Mouse (Mus musculus): ENCODE measurements around the gene Wipf3. TPM values are rescaled to one million over a fixed set of nuclear protein-coding genes. Genes with fewer than 3 reads are reported as not detected.

The Wipf3 gene
- polyA plus RNA-seq, 1 experiment from 2014 or later, result 1.4 TPM

DNA sequence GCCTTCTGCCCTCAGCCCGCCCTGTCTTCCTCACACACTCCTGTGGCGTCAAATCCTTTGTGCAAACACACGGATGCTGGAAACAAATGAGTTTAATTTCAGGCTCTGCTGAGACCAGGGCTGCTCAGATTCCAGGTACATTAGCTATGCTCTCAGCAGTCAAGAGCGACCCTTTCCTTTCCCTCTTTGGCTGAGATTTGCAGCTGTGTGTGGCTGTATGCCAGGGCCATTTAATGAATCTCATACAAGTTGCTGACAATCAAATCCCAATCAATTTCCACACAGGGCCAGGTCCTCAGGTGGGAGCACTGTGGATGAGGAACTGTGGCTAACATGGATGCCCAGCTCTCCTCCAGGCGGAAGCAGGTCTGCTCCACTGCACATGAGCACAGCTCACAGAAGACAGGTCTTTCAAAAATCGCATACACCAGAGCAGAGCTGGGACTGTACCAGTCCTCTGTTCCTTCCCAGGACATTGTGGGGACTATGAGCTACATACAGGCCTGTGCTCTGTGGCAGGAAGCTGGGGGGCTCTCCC, 78.9 kb downstream of the Wipf3 start:
- Histone ChIP-seq H3K4me3 (replicated peaks; ENCODE audit: low read depth, low read length) (no peak overlapping the region), H3K36me3 (ENCODE audit: insufficient read depth, low read length) (no peaks in the 10 kb centered on the region), H3K9ac (ENCODE audit: low read depth, low read length) (no peak overlapping the region), H3K9me3 (replicated peaks; ENCODE audit: low read length) (no peaks in the 10 kb centered on the region), H3K4me1 (replicated peaks; ENCODE audit: insufficient read depth, low read length) (no peaks in the 10 kb centered on the region), H3K27ac (no peak overlapping the region), H3K27me3 (ENCODE audit: insufficient read depth, low read length) (no peaks in the 10 kb centered on the region), H3K4me2 (ENCODE audit: low read length) (no peak overlapping the region)
- peak; percentile 34; the same call in 1 of the 2 replicates for ATAC-seq (replicated peaks; ENCODE audit: low FRiP score, low read depth)
- TF ChIP-seq CTCF (IDR thresholded peaks at IDR 0.05; ENCODE audit: low read depth), result no peak
- DNase-seq (ENCODE audit: low spot score), result no peak
- WGBS, result 31% methylated on average over 6 of the region's 6 CpGs

- no peak for ATAC-seq (replicated peaks; ENCODE audit: low FRiP score, low read depth)
- Histone ChIP-seq H3K4me1 (replicated peaks; ENCODE audit: insufficient read depth, low read length) (no peaks in the 10 kb centered on the region), H3K4me2 (ENCODE audit: low read length) (no peak overlapping the region), H3K27me3 (ENCODE audit: insufficient read depth, low read length) (no peaks in the 10 kb centered on the region), H3K4me3 (replicated peaks; ENCODE audit: low read depth, low read length) (no peak overlapping the region), H3K27ac (no peak overlapping the region), H3K9me3 (replicated peaks; ENCODE audit: low read length) (no peaks in the 10 kb centered on the region), H3K36me3 (ENCODE audit: insufficient read depth, low read length) (no peaks in the 10 kb centered on the region), H3K9ac (ENCODE audit: low read depth, low read length) (no peak overlapping the region)
- DNase-seq (ENCODE audit: low spot score), result no peak
- 86% methylated on average over 13 of the region's 13 CpGs for WGBS
- no peak for TF ChIP-seq CTCF (IDR thresholded peaks at IDR 0.05; ENCODE audit: low read depth)
Measured at GRCm38 (mm10) chr6:54509264-54509663, 79.9 kb downstream of the Wipf3 start.

- no peak for TF ChIP-seq CTCF (IDR thresholded peaks at IDR 0.05; ENCODE audit: low read depth)
- ATAC-seq (replicated peaks; ENCODE audit: low FRiP score, low read depth), result no peak
Measured at GRCm38 (mm10) chr6:54512256-54512655, 82.9 kb downstream of the Wipf3 start.

DNA sequence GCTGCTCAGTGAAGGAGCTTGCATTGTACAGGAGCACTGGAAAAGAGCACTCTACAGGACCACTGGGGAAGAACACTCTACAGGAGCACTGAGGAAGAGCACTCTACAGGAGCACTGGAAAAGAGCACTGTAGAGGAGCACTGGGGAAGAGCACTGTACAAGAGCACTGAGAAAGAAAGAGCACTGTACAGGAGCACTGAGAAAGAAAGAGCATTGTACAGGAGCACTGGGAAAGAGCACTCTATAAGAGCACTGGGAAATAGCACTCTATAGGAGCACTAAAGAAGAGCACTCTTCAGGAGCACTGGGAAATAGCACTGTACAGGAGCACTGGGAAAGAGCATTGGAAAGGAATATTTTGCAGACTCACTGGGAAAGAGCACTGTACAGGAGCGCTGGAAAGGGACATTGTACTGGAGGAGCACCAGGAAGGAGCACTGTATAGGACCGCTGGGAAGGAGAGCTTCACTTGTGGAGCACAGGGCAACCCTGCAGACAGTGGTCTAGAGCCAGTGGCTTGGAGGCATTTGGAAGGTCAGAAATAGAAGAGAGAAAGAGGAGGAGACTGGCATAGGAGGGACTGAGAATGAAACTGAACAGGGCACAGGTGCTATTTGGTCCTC, 87.2 kb downstream of the Wipf3 start:
- no peaks in the 10 kb centered on the region for H3K9me3 ChIP-seq (replicated peaks; ENCODE audit: low read length)
- H3K36me3 ChIP-seq (ENCODE audit: insufficient read depth, low read length), result no peaks in the 10 kb centered on the region
- H3K27me3 ChIP-seq (ENCODE audit: insufficient read depth, low read length), result no peaks in the 10 kb centered on the region
- DNase-seq (ENCODE audit: low spot score), result no peak
- H3K9ac ChIP-seq (ENCODE audit: low read depth, low read length), result no peak overlapping the region
- H3K4me1 ChIP-seq (replicated peaks; ENCODE audit: insufficient read depth, low read length), result no peaks in the 10 kb centered on the region
- ATAC-seq (replicated peaks; ENCODE audit: low FRiP score, low read depth), result 0 out of 2 replicates have a peak, but pooled peaks have one; percentile 46
- H3K4me2 ChIP-seq (ENCODE audit: low read length), result no peak overlapping the region
- 91% methylated on average over 2 of the region's 2 CpGs for WGBS
- no peak for TF ChIP-seq CTCF (IDR thresholded peaks at IDR 0.05; ENCODE audit: low read depth)
- no peak overlapping the region for H3K4me3 ChIP-seq (replicated peaks; ENCODE audit: low read depth, low read length)
- no peak overlapping the region for H3K27ac ChIP-seq

More at GRCm38 (mm10) chr6:54512256-54512655, 82.9 kb downstream of the Wipf3 start:
- Histone ChIP-seq H3K9ac (ENCODE audit: low read depth, low read length) (no peak overlapping the region), H3K4me1 (replicated peaks; ENCODE audit: insufficient read depth, low read length) (no peaks in the 10 kb centered on the region), H3K4me3 (replicated peaks; ENCODE audit: low read depth, low read length) (no peak overlapping the region), H3K4me2 (ENCODE audit: low read length) (no peak overlapping the region), H3K27ac (no peak overlapping the region), H3K27me3 (ENCODE audit: insufficient read depth, low read length) (no peaks in the 10 kb centered on the region), H3K36me3 (ENCODE audit: insufficient read depth, low read length) (no peaks in the 10 kb centered on the region), H3K9me3 (replicated peaks; ENCODE audit: low read length) (no peaks in the 10 kb centered on the region)
- DNase-seq (ENCODE audit: low spot score), result no peak
- 77% methylated on average over 2 of the region's 2 CpGs for WGBS

DNA sequence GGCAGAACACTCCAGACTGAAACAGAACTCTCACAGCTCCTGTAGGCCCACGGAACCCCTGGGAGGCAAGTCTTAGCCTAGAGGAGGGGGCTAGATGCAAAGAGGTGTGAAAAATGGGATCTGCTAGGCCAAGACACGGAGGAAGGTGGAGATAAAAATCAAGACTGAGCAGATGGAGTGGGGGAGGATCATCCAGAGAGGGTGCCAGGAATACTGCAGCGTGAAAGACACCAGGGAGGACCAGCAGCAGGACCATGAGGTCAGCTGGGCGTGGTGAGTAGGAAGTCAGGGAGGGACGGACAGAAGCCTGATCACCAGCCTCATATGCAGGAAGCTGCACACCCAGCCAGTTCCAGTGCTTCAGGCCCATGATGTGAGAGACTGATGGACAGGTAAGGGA, 89.4 kb downstream of the Wipf3 start:
- no peak overlapping the region for H3K4me3 ChIP-seq (replicated peaks; ENCODE audit: low read depth, low read length)
- H3K27ac ChIP-seq, result no peak overlapping the region
- H3K27me3 ChIP-seq (ENCODE audit: insufficient read depth, low read length), result no peaks in the 10 kb centered on the region
- H3K36me3 ChIP-seq (ENCODE audit: insufficient read depth, low read length), result no peaks in the 10 kb centered on the region
- ATAC-seq (replicated peaks; ENCODE audit: low FRiP score, low read depth) (no peak), DNase-seq (ENCODE audit: low spot score) (no peak)
- 42% methylated on average over 5 of the region's 5 CpGs for WGBS
- H3K4me1 ChIP-seq (replicated peaks; ENCODE audit: insufficient read depth, low read length), result no peaks in the 10 kb centered on the region
- no peak overlapping the region for H3K4me2 ChIP-seq (ENCODE audit: low read length)
- H3K9me3 ChIP-seq (replicated peaks; ENCODE audit: low read length), result no peaks in the 10 kb centered on the region
- H3K9ac ChIP-seq (ENCODE audit: low read depth, low read length), result no peak overlapping the region
- no peak for TF ChIP-seq CTCF (IDR thresholded peaks at IDR 0.05; ENCODE audit: low read depth)

DNA sequence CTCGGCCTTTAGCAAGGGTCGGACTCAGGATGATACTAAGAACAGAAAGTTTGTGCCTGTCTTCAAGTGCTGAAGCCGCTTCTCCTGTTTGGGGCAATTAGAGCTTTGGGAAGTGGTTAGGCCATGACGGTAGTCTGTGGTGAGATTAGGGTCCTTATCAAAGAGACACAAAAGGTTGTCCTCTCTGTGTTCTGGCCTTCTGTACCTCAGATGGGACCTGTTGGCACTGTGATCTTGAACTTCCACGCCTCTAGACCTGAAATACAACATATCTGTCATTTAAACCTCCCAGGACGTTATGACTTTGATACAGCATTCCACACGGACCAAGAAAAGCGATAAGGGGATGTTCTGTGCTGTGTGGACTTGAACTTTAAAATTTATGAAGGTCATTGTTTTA, 99.3 kb downstream of the Wipf3 start:
- H3K4me1 ChIP-seq (replicated peaks; ENCODE audit: insufficient read depth, low read length), result no peaks in the 10 kb centered on the region
- TF ChIP-seq CTCF (IDR thresholded peaks at IDR 0.05; ENCODE audit: low read depth), result no peak
- no peaks in the 10 kb centered on the region for H3K27me3 ChIP-seq (ENCODE audit: insufficient read depth, low read length)
- H3K9ac ChIP-seq (ENCODE audit: low read depth, low read length), result no peak overlapping the region
- ATAC-seq (replicated peaks; ENCODE audit: low FRiP score, low read depth) (no peak), DNase-seq (ENCODE audit: low spot score) (no peak)
- no peak overlapping the region for H3K4me3 ChIP-seq (replicated peaks; ENCODE audit: low read depth, low read length)
- H3K4me2 ChIP-seq (ENCODE audit: low read length), result no peak overlapping the region
- no peaks in the 10 kb centered on the region for H3K9me3 ChIP-seq (replicated peaks; ENCODE audit: low read length)
- WGBS, result 87% methylated on average over 8 of the region's 8 CpGs
- no peak overlapping the region for H3K27ac ChIP-seq
- no peaks in the 10 kb centered on the region for H3K36me3 ChIP-seq (ENCODE audit: insufficient read depth, low read length)
